Mouse (Mus musculus): ENCODE data around the gene Vps54. TPM values are rescaled to one million over a fixed set of nuclear protein-coding genes. Genes with fewer than 3 reads are reported as not detected.
A peak's percentile ranks its signal among the peaks of the same experiment; 100 is the strongest.
"Not testable (repeated sequence)": the region's sequence is repeated elsewhere in the genome, so short reads cannot be mapped to it uniquely, and the experiment has no call there.

The Vps54 gene
- 10 to 100 TPM; 18.0 to 18.2 TPM for total RNA-seq (2021)

DNA sequence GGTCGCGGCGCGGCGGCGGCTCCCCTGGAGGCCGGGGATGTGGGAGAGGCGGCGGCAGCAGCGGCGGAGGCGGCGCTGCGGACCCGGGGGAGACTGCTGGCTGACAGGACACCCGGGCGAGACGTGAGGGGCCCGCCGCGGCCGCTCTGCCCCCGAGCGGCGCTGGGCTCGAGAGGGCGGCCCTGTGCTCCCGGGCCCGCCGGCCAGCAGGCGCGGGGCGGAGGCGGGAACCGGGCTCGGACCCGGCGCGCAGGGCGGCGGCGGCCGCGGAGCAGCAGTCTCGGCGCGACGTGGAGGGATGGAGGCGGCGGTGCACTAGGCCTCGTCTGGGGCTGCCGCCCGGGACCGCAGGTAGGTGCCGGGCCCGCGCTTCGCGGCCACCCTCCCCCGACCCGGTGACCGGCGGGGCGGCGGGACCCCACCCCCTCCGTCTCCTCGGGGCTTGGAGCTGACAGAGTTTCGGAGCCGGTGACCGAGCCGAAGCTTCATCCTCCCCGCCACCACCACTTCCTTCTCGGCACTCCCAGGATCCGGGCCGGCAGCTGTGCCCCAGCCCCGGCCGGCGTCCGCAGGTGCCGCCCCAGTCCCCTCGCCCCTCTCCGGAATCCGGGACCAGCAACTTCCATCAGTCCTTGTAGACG lies at the start of gene Vps54:
Gene Vps54 (plus strand): TSS at position 261 of the 641 bp plus-strand sequence.
- peak; percentile 40 for DNase-seq (ENCODE audit: low spot score)
- intact Hi-C loops (cut with DNase I) = loop anchor here (10.0 kb wide), 1 partner anchor 694 kb away; the partner anchor contains the start of gene Sertad2

DNA sequence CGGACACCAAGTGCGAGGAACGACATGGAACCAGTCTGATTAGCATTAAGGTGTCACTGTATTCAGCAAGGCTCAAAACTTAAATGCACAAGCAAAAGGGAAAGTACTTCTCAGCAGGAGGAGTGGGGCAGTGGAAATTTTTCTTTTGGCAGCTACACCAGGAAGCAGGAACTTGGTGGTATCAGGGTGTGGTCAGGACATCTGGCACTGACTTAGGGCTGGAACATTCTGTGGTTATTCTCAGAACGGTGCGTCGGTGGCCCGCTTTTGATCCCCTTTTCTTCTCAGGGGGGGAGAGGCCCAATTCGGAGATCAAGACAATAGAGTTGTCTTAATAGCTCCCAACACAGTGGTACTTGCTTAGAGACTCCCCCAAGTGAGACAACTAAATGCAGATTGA lies 47.3 kb upstream of the Vps54 start:
- intact Hi-C loops (cut with DNase I); DNase-seq (ENCODE audit: low spot score): not testable (repeated sequence)

DNA sequence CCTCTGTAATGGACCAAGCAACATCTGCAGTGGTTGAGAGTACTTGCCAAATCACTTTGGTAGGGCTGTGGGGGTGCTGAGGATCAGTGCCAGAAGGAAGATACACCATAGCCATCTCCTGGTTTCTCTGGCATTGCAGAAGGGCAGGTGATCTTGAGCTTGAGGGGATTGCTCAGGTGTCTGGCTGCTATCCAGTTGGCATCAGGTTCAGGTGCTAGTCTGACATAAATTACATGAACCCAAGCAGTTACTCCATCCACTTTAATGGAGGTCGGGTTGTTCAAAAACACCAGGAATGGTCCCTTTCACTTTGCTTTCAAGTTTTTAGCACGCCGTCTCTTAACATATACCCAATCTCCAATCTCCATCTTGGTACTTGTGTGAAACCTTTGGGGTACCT lies 44.2 kb upstream of the Vps54 start:
- no peak for DNase-seq (ENCODE audit: low spot score)
- intact Hi-C loops (cut with DNase I) = no loop called here

DNA sequence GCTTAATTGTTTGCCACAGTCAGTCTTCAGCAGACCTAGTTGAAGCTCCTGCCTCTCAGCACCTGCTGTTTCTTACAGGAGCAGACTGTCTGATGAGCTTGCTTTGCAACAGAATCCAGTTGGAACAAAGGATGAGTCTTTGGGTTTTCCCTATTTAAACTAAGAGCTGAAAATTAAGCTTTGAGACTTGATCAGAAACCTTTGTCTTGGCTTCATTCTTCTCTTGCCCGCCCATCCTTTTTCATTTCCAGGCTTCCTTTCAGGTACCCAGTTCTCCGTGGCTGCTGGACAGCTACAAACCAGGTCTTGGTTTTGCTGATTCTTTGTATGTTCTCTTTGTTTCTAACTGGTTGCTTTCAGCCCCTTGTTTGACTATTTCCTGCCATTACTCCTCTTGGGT lies 30.0 kb upstream of the Vps54 start:
- intact Hi-C loops (cut with DNase I) = no loop called here
- no peak for DNase-seq (ENCODE audit: low spot score)

DNA sequence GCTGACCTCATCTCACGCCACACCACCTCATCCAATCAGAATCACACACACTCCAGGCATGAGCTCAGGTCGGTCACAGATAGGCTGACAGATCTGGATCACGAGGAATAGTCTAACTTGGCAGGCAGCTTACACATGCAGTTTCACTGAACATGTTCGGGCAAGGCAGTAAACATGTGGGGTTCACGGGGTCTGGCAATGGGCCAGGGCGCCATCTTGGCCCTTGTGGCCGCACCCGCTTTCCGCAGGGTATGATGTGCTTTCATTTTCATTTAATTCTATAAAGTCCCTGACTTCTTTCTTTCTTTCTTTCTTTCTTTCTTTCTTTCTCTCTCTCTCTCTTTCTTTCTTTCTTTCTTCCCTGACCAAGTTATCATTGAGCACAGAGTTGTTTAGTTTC lies 29.4 kb upstream of the Vps54 start:
- DNase-seq (ENCODE audit: low spot score); intact Hi-C loops (cut with DNase I): not testable (repeated sequence)

DNA sequence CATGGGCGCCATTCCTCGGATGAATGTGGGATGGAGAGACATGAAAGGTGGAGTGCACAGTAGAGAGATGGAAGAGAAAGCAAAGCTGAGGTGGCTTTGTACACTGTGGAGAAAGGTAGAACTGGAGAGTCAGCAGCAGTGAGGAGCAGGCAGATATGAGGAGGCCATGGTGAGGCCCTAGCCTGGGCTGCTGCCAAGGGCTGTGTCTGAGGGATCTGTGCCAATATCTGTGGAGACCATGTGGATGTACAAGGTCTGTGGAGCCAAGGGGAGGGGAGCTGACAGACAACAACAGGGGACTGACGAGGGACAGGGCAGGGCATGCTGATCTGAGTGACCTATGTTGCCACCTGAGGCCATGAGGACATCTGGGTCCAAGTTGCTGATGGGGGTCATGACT lies 21.7 kb upstream of the Vps54 start:
- DNase-seq (ENCODE audit: low spot score) = no peak
- intact Hi-C loops (cut with DNase I) = no loop called here

DNA sequence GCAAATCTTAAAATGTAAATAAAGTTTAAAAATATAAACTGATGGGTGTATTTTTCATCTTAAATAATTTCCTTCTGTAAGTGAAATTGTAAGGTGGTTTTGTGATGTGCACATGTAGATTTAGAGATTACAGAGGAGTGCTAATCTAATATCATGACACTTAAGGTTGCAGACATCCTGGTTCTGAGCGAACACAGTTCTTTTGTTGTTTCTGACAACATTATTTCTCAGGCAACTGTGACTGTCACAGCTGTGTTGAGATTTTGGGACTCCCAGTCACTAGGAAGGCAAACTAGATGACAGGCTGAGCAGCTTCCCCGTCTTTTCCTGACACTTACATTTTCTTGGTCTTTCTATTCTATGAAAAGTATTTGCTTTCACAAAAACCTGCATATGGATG lies 19.8 kb upstream of the Vps54 start:
- no peak for DNase-seq (ENCODE audit: low spot score)
- intact Hi-C loops (cut with DNase I) = no loop called here

DNA sequence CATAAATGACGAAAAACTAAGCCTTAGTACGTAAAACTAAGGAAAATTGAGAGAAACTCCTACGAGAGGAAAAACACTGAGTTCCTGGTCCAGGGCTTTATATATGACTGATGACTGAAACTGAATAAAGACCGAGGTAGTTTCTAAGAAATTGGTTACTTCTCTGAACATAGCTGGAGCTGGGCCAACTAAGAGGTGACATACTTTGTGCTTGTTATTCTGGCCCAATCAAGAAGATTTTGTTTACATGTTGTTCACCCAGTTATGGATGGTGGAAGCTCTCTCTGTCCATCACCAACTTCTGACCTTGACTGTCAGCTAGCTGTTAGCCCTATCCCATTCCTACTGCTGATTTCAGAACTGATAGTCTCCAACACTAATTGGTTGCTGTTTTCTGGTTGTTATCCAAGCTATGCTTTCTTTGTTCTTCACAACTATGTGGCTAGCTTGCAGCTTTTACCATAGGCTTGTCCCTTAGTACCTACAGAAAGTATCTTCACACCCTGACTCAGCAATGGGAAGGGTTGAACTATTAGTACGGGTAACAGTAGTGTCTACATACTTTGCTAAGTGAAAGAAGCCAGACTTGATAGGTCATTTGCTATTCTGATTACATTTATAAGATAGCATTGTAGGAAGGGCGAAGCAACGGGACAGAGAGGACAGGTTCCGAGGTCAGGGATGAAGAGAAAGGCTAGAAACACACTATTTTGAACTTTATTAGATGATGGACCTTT lies 19.1 kb upstream of the Vps54 start:
- DNase-seq (ENCODE audit: low spot score) = no peak
- intact Hi-C loops (cut with DNase I) = no loop called here

DNA sequence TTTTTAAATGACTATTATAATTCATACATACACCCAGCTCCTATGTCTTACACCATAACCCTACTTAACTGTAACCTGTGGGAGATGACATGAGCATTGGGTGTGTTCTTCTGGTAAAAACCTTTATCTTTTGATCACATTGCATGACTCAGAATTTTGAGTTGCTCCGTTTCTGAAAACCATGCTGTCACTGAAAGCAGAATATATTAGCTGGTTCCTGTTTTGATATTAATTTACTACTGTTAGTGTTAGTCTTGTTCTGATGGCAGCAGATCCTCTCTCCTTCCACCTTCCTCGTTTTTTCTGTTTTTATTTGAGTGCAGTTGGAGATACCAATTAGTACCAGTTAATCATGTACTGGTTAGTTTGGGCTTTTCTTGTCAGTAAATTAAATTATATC lies 18.3 kb upstream of the Vps54 start:
- intact Hi-C loops (cut with DNase I) = no loop called here
- DNase-seq (ENCODE audit: low spot score) = no peak

DNA sequence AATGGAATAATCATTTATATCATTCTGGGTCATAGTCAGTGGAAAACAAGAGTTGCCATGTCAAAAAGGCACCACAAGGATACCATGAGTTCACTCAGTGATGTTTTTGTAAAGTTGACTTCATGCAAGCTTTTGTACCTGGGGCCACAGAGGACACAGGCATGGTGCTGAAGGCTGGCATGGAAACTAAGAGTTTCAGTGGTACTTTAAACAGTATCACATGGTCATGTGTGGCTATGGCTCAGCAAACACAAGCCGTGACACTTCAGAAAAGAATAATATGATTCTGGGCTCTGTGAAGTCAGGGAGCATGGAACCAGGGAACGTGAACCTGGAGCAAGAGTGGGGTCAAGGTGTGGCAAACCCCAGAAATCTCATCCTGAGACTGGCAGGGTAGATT lies 17.7 kb upstream of the Vps54 start:
- DNase-seq (ENCODE audit: low spot score) = no peak
- intact Hi-C loops (cut with DNase I) = no loop called here

DNA sequence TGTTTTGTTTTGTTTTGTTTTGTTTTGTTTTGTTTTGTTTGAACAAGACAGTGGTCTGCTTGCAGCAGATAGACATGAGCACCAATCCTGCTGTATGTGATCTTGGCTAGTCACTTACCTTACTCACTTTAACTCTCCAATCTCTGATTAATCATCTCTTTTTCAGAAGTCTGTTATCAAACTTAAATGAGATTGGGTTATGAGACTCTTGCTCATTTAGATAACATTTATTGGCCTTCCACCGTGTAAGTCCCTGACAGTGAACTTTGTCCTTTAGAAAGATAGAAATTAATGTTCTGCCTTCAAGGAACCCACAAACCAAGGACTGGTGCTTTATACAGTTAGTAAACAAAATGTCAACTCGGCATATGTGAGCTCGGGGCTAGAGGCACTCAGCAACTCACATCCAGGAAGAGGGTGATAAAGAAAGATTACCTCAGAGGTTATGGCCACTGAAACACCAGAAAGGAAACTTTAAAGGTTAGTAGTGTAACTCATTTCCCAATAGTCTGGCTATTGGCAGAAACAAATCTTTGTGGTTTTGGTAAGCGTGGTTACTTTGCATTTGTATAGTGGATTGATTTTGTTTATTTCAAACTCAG lies 16.4 kb upstream of the Vps54 start:
- no peak for DNase-seq (ENCODE audit: low spot score)
- intact Hi-C loops (cut with DNase I) = no loop called here

DNA sequence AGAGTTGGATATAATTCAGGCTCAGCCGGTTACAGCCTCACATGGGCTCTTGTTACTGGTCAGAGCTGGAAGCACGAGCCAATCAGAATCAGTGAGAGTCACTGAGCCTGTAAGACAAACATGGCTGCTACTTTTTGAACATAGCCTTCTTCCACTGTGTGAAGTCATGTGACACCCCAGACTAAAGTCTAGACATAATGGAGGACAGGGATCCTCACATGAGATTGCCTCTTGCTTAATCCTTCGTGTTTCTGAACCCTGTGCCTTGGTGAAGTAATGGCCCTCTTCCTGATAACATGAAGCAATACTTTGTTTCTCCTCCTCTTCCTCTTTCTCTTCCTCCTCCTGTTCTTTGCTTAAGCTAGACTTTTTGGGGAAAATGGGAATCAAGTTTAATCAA lies 15.5 kb upstream of the Vps54 start:
- no peak for DNase-seq (ENCODE audit: low spot score)
- intact Hi-C loops (cut with DNase I) = no loop called here

DNA sequence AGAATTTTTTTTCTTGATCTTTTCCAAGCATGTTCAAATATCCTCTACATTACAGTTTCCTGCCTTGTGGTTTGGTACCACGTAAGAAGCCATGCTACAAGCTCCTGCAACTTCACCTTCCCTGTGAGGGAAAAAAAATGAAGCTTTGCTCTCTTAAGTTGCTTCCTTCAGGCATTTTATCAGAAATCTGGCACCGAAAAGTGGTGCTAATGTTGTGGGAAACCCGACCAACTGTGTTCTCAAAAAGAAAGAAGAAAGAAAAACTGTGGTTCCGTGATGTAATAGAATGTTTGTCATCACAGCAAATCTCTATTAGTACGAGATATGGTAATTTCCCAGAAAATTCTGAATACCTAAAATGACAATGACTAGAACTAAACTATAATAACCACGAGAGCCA lies 15.0 kb upstream of the Vps54 start:
- intact Hi-C loops (cut with DNase I) = no loop called here
- DNase-seq (ENCODE audit: low spot score) = no peak

DNA sequence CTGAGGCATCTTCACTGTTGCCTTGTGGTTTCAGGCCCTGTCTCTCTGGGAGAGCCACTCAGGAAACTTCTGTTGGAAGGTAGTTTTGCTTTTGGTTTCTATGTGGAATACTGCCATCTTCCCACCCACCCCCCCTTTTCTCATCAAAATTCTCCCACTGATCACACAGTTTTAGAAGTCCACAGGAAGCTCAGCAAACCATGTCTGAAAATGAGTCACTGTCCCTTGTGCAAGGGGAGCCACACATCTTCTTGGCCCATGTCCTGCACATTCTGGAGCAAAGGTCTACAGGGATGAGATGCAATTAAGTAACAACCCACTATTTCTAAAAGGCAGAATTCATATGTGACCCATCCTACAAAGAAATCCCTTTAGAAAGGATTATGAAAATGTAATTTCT lies 14.6 kb upstream of the Vps54 start:
- DNase-seq (ENCODE audit: low spot score) = no peak
- intact Hi-C loops (cut with DNase I) = no loop called here

DNA sequence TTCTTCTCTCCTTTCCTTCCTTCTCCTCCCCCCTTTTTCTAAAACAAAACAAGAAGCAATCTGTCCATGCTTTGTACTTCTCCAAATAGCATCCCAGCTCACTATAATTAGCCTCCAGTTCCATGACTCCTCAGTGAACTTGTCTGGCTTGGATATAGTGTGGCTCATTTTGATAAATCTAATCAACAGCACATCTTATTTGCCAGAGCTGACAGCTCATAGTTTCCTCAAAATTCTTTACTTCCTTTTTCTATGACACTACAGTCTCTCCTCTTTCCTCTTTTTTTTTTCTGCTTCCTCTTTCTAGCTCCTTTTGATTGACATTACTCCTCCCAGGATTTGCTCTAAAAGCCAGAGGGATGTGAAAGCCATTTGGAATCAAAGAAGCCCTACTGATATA lies 14.1 kb upstream of the Vps54 start:
- intact Hi-C loops (cut with DNase I) = no loop called here
- no peak for DNase-seq (ENCODE audit: low spot score)

DNA sequence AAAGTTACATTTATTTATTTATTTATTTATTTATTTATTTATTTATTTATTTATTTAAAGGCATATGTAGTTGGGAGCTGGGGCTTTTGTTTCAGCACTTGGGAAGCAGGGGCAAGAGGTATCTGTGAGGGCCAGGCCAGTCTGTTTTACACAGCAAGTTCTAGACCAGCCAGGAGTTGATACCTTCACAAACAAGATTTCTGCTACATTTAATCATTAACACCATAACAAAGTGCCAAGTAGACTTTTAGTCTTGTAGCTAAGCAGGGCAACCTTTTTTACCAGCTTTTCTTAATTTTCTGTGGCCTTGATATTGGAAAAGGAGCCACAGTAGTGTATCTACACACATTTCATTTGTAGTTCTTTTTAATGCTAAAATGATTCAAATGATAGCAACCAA lies 3.7 kb upstream of the Vps54 start:
- intact Hi-C loops (cut with DNase I) = loop anchor here (10.0 kb wide), 1 partner anchor 691 kb away; the partner anchor contains the start of gene Sertad2
- no peak for DNase-seq (ENCODE audit: low spot score)

DNA sequence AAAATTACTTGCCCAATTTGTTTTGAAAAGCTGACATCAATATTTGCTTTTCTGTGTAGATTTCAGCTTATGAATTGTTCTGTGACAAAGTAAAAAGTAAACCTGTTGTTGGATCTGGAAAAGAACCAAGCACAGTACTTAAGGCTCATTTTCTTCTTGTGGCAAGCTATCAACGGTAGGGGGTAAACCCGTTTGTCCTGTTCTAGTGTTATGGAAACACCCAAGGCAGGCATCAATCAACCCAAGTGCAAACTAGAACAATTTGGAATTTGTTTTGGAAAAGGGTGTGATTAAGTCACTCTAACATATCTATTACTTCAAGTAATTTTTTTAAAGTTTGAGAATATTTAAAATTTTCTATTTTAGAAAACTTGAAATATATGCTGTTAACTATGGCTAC lies 3.3 kb upstream of the Vps54 start:
- intact Hi-C loops (cut with DNase I) = loop anchor here (10.0 kb wide), 1 partner anchor 691 kb away; the partner anchor contains the start of gene Sertad2
- no peak for DNase-seq (ENCODE audit: low spot score)

DNA sequence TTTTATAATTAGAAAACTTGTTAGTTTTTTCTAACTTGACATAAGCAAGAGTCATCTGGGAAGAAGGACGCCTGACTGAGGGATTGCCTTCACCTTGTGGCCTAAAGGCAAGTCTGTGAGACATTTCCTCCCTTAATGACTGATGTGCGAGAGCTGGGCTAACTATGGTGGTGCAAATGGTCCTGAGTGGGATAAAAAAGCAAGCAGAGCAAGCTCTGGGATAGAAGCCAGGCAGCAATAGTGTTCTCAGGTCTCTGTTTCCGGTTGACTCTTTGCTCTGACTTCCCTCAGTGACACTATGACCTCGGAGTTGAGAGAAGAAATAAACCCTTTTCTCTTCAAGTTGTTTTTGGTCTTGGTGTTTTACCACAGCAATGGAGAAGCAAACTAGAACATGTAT lies 2.1 kb upstream of the Vps54 start:
- no peak for DNase-seq (ENCODE audit: low spot score)

DNA sequence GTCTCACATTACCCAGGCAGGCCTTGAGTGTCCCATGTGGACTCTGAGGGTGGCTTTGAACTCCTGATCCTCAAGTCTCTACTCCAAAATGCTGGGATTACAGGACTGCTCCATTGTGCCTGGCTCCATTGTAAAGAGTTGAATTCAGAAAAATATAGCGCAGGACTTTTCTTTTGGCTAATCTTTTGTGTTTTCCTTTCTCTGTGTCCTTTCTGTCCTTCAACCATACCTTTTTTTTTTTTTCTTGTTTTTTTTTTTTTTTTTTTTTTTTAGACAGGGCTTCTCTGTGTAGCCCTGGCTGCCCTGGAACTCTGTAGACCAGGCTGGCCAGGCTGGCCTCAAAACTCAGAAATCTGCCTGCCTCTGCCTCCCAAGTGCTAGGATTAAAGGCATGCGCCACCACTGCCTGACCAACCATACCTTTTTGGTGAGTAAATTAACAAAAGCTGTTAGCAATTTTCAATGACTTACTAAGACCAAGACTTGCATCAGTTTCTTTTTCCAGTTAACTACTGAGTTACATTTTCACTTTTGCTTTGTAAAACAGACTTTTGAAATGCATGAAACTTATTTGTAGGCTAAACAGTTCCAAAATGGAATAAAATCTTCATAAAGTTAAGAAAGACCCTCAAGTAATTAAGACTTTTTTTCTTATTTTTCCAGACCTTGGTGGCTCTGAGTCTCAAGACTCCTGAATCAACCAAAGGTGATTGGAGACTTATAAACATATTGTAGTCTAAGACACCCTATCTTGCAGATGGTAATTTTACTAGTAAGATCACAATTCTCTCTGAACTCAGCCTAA lies 1.4 kb upstream of the Vps54 start:
- no peak for DNase-seq (ENCODE audit: low spot score)
- intact Hi-C loops (cut with DNase I) = loop anchor here (1.0 to 10.0 kb wide), 2 partner anchors 145 to 693 kb away; partner anchors contain the start of gene Sertad2

More for the DNA sequence above, 2.1 kb upstream of the Vps54 start:
- intact Hi-C loops (cut with DNase I) = loop anchor here (10.0 kb wide), 1 partner anchor 692 kb away; the partner anchor contains the start of gene Sertad2

Measured in heart, postnatal 25 days (tissue).